Mouse (Mus musculus): ENCODE data around the gene Dip2c.

DNA sequence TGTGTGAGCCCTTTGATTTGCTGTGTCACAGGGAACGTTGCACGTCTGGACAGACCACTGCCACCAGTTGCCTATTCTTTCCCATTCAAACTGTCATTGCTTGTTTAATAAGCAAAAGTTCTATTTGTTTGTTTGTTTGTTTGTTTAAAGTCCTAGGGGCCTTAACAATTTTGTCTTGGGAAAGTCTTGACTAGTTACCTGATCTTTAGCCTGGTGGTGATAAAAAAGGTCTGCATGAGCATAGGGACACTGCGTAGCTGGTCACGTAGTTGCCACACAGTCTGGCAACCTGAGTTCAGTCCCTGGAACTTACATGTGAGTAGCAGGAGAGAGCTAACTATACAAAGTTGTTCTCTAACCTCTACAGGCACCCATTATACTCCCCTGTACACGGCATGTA lies 392.9 kb downstream of the Dip2c start:
- TF ChIP-seq CTCF (IDR thresholded peaks at IDR 0.05) (no peak), EP300 (IDR thresholded peaks at IDR 0.05) (no peak)
